Mouse (Mus musculus): ENCODE results near the gene Bcl2l12. TPM values are rescaled to one million over a fixed set of nuclear protein-coding genes. Genes with fewer than 3 reads are reported as not detected.

The Bcl2l12 gene
- polyA plus RNA-seq, 1 experiment from 2014 or later, result 54.7 TPM

GRCm38 (mm10) chr7:45015957-45016612 is 17.6 kb upstream of the Bcl2l12 start, which contains the start of gene Scaf1:
Scaf1 (minus strand) TSS chr7:45016363.
- H3K27me3 ChIP-seq, result peaks cover 23% of the 10 kb centered on the region
- peak; percentile 91 for ATAC-seq (ENCODE audit: low FRiP score, low read depth)
- peaks cover 30% of the 10 kb centered on the region for H3K36me3 ChIP-seq
- H3K4me3 ChIP-seq, result peak within 1 kb of the TSS; percentile 93
- no peaks in the 10 kb centered on the region for H3K9me3 ChIP-seq
- H3K4me2 ChIP-seq (replicated peaks), result peak within 1 kb of the TSS; percentile 87
- WGBS, result under 1% methylated on average over 67 of the region's 69 CpGs
- H3K4me1 ChIP-seq, result peaks cover 26% of the 10 kb centered on the region
- H3K9ac ChIP-seq (replicated peaks), result peak within 1 kb of the TSS; percentile 97
- H3K27ac ChIP-seq (replicated peaks), result peak within 1 kb of the TSS; percentile 88

GRCm38 (mm10) chr7:45015344-45015956 is 16.9 kb upstream of the Bcl2l12 start:
- 3% methylated on average over 20 of the region's 20 CpGs for WGBS
- peak overlapping the region; percentile 93 for H3K4me3 ChIP-seq
- peaks cover 22% of the 10 kb centered on the region for H3K27me3 ChIP-seq
- no peak for ATAC-seq (ENCODE audit: low FRiP score, low read depth)
- H3K36me3 ChIP-seq, result peaks cover 32% of the 10 kb centered on the region
- peak overlapping the region; percentile 87 for H3K4me2 ChIP-seq (replicated peaks)
- no peaks in the 10 kb centered on the region for H3K9me3 ChIP-seq
- peak overlapping the region; percentile 97 for H3K9ac ChIP-seq (replicated peaks)
- peaks cover 26% of the 10 kb centered on the region for H3K4me1 ChIP-seq
- peak overlapping the region; percentile 81 for H3K27ac ChIP-seq (replicated peaks)

GRCm38 (mm10) chr7:45014096-45014451 is 15.6 kb upstream of the Bcl2l12 start:
- Histone ChIP-seq H3K4me3 (0 out of 2 replicates have a peak overlapping the region, but pooled peaks have one; percentile 93), H3K9ac (replicated peaks) (peak overlapping the region; percentile 97; the same call in 1 of the 2 replicates), H3K27me3 (peaks cover 10% of the 10 kb centered on the region; the same call in 1 of the 2 replicates), H3K4me1 (peaks cover 26% of the 10 kb centered on the region), H3K36me3 (peaks cover 46% of the 10 kb centered on the region), H3K27ac (replicated peaks) (no peak overlapping the region), H3K9me3 (no peaks in the 10 kb centered on the region), H3K4me2 (replicated peaks) (no peak overlapping the region)
- WGBS, result 96% methylated on average over 3 of the region's 3 CpGs
- no peak for ATAC-seq (ENCODE audit: low FRiP score, low read depth)

DNA sequence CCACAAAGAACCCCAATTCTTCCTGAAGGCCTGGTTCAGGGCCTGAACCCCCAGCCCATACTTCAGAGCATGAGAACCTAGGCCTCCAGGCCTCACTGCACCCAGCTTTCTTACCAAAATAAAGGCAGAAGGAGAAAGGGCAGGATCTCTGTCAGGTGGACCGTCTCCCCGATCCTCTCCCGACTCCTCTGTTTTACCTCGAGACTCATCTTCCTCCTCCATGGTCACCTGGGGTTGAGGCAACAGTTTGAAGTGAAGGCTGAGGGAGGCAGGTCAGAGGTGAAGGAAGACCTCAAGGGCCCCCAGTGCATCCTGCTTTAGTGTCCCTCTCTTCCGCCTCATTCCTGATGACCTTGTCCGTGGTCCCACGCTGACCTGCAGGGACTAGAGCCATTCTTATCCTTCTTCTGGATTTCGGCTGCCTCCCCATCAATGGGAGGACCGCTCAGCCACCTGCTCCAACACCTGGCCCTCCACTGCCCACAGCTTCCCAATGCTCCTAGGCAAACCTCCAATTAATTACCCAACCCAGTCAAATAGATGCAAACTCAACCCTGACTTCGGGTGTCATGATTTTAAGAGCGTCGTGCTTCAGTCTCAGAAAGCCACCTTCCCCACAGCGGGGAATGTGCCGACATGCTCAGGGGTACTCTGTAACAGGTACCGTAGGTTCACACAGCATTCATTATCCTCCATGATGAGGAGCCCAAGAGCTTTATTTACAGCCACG is 15.0 kb upstream of the Bcl2l12 start:
- peaks cover 52% of the 10 kb centered on the region for H3K36me3 ChIP-seq
- ATAC-seq (ENCODE audit: low FRiP score, low read depth), result no peak
- H3K27me3 ChIP-seq, result 0 out of 2 replicates have a peak, but pooled peaks cover 4% of the 10 kb centered on the region
- no peak overlapping the region for H3K4me3 ChIP-seq
- no peak overlapping the region for H3K9ac ChIP-seq (replicated peaks)
- no peaks in the 10 kb centered on the region for H3K9me3 ChIP-seq
- H3K4me2 ChIP-seq (replicated peaks), result no peak overlapping the region
- 94% methylated on average over 16 of the region's 16 CpGs for WGBS
- peaks cover 26% of the 10 kb centered on the region for H3K4me1 ChIP-seq
- no peak overlapping the region for H3K27ac ChIP-seq (replicated peaks)

GRCm38 (mm10) chr7:45012824-45013223 is 14.3 kb upstream of the Bcl2l12 start:
- H3K4me2 ChIP-seq (replicated peaks), result no peak overlapping the region
- no peak overlapping the region for H3K4me3 ChIP-seq
- H3K27ac ChIP-seq (replicated peaks), result no peak overlapping the region
- H3K9me3 ChIP-seq, result no peaks in the 10 kb centered on the region
- no peaks in the 10 kb centered on the region for H3K27me3 ChIP-seq
- WGBS, result 92% methylated on average over 4 of the region's 4 CpGs
- H3K9ac ChIP-seq (replicated peaks), result no peak overlapping the region
- ATAC-seq (ENCODE audit: low FRiP score, low read depth), result no peak
- H3K4me1 ChIP-seq, result peaks cover 21% of the 10 kb centered on the region
- H3K36me3 ChIP-seq, result peaks cover 59% of the 10 kb centered on the region

DNA sequence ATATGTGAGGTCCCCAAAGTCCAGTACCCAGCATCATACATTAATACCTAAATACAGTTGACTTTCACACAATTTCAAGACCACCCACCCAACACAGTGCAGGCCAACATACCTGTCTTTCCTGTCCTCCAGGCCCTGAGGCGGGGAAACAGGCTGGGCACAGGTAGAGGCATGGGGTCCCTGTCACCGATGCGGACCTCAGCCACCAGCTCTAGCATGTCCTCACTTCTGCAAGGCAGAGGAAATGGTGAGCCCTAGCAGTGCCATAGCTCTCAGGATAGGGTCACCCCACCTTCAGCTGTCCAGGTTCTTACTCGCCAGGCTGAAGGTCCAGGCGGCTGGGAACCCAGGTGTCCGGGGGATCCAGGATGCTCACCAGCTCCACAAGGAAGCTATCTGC is 13.5 kb upstream of the Bcl2l12 start:
- no peak overlapping the region for H3K4me2 ChIP-seq (replicated peaks)
- H3K9ac ChIP-seq (replicated peaks), result no peak overlapping the region
- H3K4me1 ChIP-seq, result peaks cover 17% of the 10 kb centered on the region
- no peak overlapping the region for H3K4me3 ChIP-seq
- no peaks in the 10 kb centered on the region for H3K9me3 ChIP-seq
- no peak overlapping the region for H3K27ac ChIP-seq (replicated peaks)
- ATAC-seq (ENCODE audit: low FRiP score, low read depth), result no peak
- H3K27me3 ChIP-seq, result no peaks in the 10 kb centered on the region
- peaks cover 67% of the 10 kb centered on the region for H3K36me3 ChIP-seq
- 94% methylated on average over 6 of the region's 6 CpGs for WGBS

DNA sequence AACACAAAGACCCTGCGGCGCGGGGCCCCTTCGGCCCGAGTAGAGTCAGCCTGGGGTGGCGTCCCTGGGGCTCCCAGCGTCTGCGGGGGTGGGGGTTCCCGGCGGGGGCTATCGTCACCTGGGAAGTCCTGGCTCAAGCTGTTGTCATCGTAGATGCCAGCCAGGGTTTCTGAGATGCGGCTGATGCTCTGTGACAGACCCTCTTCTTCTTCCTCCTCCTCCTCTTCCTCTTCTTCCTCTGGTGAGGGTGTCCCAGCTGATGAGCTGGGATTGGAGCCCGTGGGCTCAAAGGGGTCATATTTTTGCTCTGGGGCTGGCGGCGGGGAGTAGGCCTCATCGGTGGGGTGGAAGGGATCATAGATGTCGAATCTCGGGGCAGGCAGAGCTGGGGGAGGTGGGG is 9.9 kb upstream of the Bcl2l12 start:
- H3K4me3 ChIP-seq, result no peak overlapping the region
- H3K36me3 ChIP-seq, result peaks cover 94% of the 10 kb centered on the region
- ATAC-seq (ENCODE audit: low FRiP score, low read depth), result no peak

DNA sequence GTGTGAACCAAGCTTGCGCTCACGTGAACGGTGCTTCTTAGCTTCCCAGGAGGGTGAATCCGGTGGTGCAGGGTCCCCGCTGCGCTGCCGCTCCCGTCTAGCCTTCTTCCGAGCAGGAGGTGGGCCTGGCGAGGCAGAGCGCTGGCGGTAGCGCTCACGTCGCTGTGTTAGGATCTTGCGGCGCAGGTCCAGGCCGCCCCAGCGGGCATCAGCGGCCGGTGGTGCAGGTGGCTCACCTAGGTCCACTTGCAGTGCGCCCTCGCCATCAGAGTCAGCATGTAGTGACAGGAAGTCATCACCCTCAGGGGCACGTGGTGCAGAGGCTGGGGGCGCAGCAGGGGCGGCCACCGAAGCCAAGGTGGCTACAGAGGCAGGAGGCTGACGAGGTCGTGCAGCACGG is 9.3 kb upstream of the Bcl2l12 start:
- H3K36me3 ChIP-seq, result peaks cover 94% of the 10 kb centered on the region

More for the DNA sequence above, 9.9 kb upstream of the Bcl2l12 start:
- no peaks in the 10 kb centered on the region for H3K9me3 ChIP-seq
- WGBS, result 93% methylated on average over 19 of the region's 19 CpGs
- no peak overlapping the region for H3K4me2 ChIP-seq (replicated peaks)
- no peaks in the 10 kb centered on the region for H3K27me3 ChIP-seq
- no peak overlapping the region for H3K9ac ChIP-seq (replicated peaks)
- no peaks in the 10 kb centered on the region for H3K4me1 ChIP-seq
- no peak overlapping the region for H3K27ac ChIP-seq (replicated peaks)

GRCm38 (mm10) chr7:45007141-45007540 is 8.6 kb upstream of the Bcl2l12 start:
- Histone ChIP-seq H3K4me3 (no peak overlapping the region), H3K27me3 (no peaks in the 10 kb centered on the region), H3K9ac (replicated peaks) (no peak overlapping the region), H3K4me2 (replicated peaks) (no peak overlapping the region), H3K27ac (replicated peaks) (no peak overlapping the region), H3K4me1 (no peaks in the 10 kb centered on the region), H3K9me3 (no peaks in the 10 kb centered on the region), H3K36me3 (peaks cover 94% of the 10 kb centered on the region)
- WGBS, result 97% methylated on average over 29 of the region's 29 CpGs
- ATAC-seq (ENCODE audit: low FRiP score, low read depth), result no peak

More for the DNA sequence above, 9.3 kb upstream of the Bcl2l12 start:
- H3K4me1 ChIP-seq, result no peaks in the 10 kb centered on the region
- no peak overlapping the region for H3K9ac ChIP-seq (replicated peaks)
- no peak overlapping the region for H3K4me3 ChIP-seq
- no peaks in the 10 kb centered on the region for H3K9me3 ChIP-seq
- H3K27me3 ChIP-seq, result no peaks in the 10 kb centered on the region
- ATAC-seq (ENCODE audit: low FRiP score, low read depth), result no peak
- WGBS, result 96% methylated on average over 30 of the region's 30 CpGs
- no peak overlapping the region for H3K27ac ChIP-seq (replicated peaks)
- H3K4me2 ChIP-seq (replicated peaks), result no peak overlapping the region

- H3K9ac ChIP-seq (replicated peaks), result no peak overlapping the region
- H3K4me1 ChIP-seq, result no peaks in the 10 kb centered on the region
- no peaks in the 10 kb centered on the region for H3K9me3 ChIP-seq
- no peak overlapping the region for H3K27ac ChIP-seq (replicated peaks)
- ATAC-seq (ENCODE audit: low FRiP score, low read depth), result no peak
- H3K4me3 ChIP-seq, result no peak overlapping the region
- H3K27me3 ChIP-seq, result no peaks in the 10 kb centered on the region
- peaks cover 94% of the 10 kb centered on the region for H3K36me3 ChIP-seq
- no peak overlapping the region for H3K4me2 ChIP-seq (replicated peaks)
- 97% methylated on average over 12 of the region's 12 CpGs for WGBS
Measured at GRCm38 (mm10) chr7:45006503-45006902, 8.0 kb upstream of the Bcl2l12 start.

DNA sequence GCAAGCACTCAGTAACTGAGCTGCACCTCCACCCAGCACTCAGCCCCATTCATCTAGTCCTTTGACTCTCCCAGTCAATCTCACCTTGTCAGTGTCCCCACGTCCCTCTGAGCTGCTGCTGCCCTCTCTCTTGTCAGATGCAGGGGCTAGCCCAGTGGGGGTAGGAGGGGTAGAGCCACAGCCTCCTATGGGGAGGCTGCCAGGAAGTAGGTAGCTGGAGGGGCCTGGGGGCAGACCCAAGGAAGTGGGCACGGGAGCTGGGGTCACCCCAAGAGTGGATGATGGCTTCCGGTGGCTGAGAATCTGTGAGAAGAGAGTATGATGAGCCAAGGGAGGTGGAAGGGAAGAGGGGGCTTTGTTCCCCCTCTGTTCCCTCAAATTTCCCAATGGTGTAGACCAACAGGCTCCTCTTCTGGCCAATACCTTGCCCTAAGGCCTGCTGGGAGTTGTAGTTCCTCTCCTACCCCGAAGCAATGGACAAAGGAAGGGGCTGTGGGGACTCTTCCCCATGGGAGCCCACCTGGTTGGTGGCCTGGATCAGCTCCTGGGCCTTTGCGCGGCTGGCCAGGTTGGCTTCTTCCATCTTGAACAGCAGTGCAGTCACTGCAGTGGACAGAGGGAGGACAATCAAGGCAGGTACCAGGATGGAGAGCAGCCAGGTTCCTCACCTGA is 6.9 kb upstream of the Bcl2l12 start:
- Histone ChIP-seq H3K27me3 (no peaks in the 10 kb centered on the region), H3K9me3 (no peaks in the 10 kb centered on the region), H3K4me1 (no peaks in the 10 kb centered on the region), H3K36me3 (peaks cover 98% of the 10 kb centered on the region), H3K4me3 (no peak overlapping the region), H3K4me2 (replicated peaks) (no peak overlapping the region), H3K27ac (replicated peaks) (no peak overlapping the region), H3K9ac (replicated peaks) (no peak overlapping the region)
- WGBS, result 94% methylated on average over 6 of the region's 6 CpGs
- no peak for ATAC-seq (ENCODE audit: low FRiP score, low read depth)

- no peaks in the 10 kb centered on the region for H3K27me3 ChIP-seq
- no peak overlapping the region for H3K9ac ChIP-seq (replicated peaks)
- H3K4me2 ChIP-seq (replicated peaks), result no peak overlapping the region
- ATAC-seq (ENCODE audit: low FRiP score, low read depth), result no peak
- no peaks in the 10 kb centered on the region for H3K9me3 ChIP-seq
- H3K4me1 ChIP-seq, result peaks cover 4% of the 10 kb centered on the region
- peaks cover 98% of the 10 kb centered on the region for H3K36me3 ChIP-seq
- no peak overlapping the region for H3K4me3 ChIP-seq
- H3K27ac ChIP-seq (replicated peaks), result no peak overlapping the region
- WGBS, result 76% methylated on average over 3 of the region's 3 CpGs
Measured at GRCm38 (mm10) chr7:45004546-45004945, 6.0 kb upstream of the Bcl2l12 start.

Data from midbrain, embryonic 12.5 days (tissue).